Mouse (Mus musculus) bone marrow macrophage, adult 2 months (primary cell): Measurements from ENCODE around the gene Rtn4rl1. TPM values are rescaled to one million over a fixed set of nuclear protein-coding genes. Genes with fewer than 3 reads are reported as not detected.
A peak's percentile ranks its signal among the peaks of the same experiment; 100 is the strongest.

Experiments
- H3K27ac ChIP-seq: 2 replicates; pipeline ENCODE4 v1.5.1; 2012; ENCODE audit warnings: low read depth, low read length; ENCODE audit not compliant: insufficient read depth
- H3K4me1 ChIP-seq: 2 replicates; pipeline ENCODE4 v1.6.1; 2012; ENCODE audit warnings: low read length; ENCODE audit not compliant: control insufficient read depth, insufficient read depth
- H3K4me3 ChIP-seq: 2 replicates; pipeline ENCODE4 v1.5.1; 2012; ENCODE audit warnings: mild to moderate bottlenecking, low read length, moderate library complexity; ENCODE audit not compliant: insufficient read depth
- CTCF ChIP-seq: IDR thresholded peaks from 2 replicates; pipeline ENCODE4 v1.5.1; 2012; ENCODE audit warnings: low read depth, mild to moderate bottlenecking, low read length, moderate library complexity
- POLR2A ChIP-seq: IDR thresholded peaks from 2 replicates; pipeline ENCODE4 v1.6.1; 2012; ENCODE audit warnings: mild to moderate bottlenecking, low read depth, low read length, borderline replicate concordance
- polyA plus RNA-seq: library from polyadenylated mRNA; stranded (reverse); fragments of >200 nt; gene quantifications from 2 replicates; pipeline ENCODE4 v1.2.4, GENCODE M21; 2012; ENCODE audit not compliant: missing spikeins, insufficient read depth, insufficient read length

Rtn4rl1 gene
- polyA plus RNA-seq, 1 experiment = 1.6 TPM

- no peak overlapping the region for H3K27ac ChIP-seq
- no peaks in the 10 kb centered on the region for H3K4me1 ChIP-seq
- TF ChIP-seq CTCF (no peak), POLR2A (no peak)
- no peak overlapping the region for H3K4me3 ChIP-seq
These were observed 67.4 kb downstream of the Rtn4rl1 start for GRCm38 (mm10) chr11:75261016-75261415.

GRCm38 (mm10) chr11:75261730-75262129 is 68.1 kb downstream of the Rtn4rl1 start:
- no peak overlapping the region for H3K4me3 ChIP-seq
- H3K27ac ChIP-seq = no peak overlapping the region
- H3K4me1 ChIP-seq = no peaks in the 10 kb centered on the region
- TF ChIP-seq POLR2A (no peak), CTCF (no peak)

GRCm38 (mm10) chr11:75262181-75262580 is 68.6 kb downstream of the Rtn4rl1 start:
- H3K4me1 ChIP-seq = peaks cover 1% of the 10 kb centered on the region
- H3K27ac ChIP-seq = no peak overlapping the region
- H3K4me3 ChIP-seq = no peak overlapping the region
- no peak for TF ChIP-seq POLR2A
- no peak for TF ChIP-seq CTCF

GRCm38 (mm10) chr11:75262791-75263190 is 69.2 kb downstream of the Rtn4rl1 start:
- Histone ChIP-seq H3K4me3 (no peak overlapping the region), H3K4me1 (peaks cover 6% of the 10 kb centered on the region), H3K27ac (no peak overlapping the region)
- TF ChIP-seq POLR2A (no peak), CTCF (no peak)

GRCm38 (mm10) chr11:75263274-75263963 is 69.8 kb downstream of the Rtn4rl1 start:
- no peak overlapping the region for H3K4me3 ChIP-seq
- no peak overlapping the region for H3K27ac ChIP-seq
- TF ChIP-seq POLR2A (no peak), CTCF (no peak)
- H3K4me1 ChIP-seq = peaks cover 10% of the 10 kb centered on the region

- no peak overlapping the region for H3K4me3 ChIP-seq
- H3K4me1 ChIP-seq = peaks cover 14% of the 10 kb centered on the region
- TF ChIP-seq CTCF = no peak
- TF ChIP-seq POLR2A = no peak
- no peak overlapping the region for H3K27ac ChIP-seq
These were observed 70.4 kb downstream of the Rtn4rl1 start for GRCm38 (mm10) chr11:75263964-75264312.

GRCm38 (mm10) chr11:75264550-75264949 is 71.0 kb downstream of the Rtn4rl1 start:
- no peak for TF ChIP-seq POLR2A
- TF ChIP-seq CTCF = no peak
- peaks cover 20% of the 10 kb centered on the region for H3K4me1 ChIP-seq
- no peak overlapping the region for H3K4me3 ChIP-seq
- no peak overlapping the region for H3K27ac ChIP-seq

GRCm38 (mm10) chr11:75265545-75265944 is 72.0 kb downstream of the Rtn4rl1 start:
- H3K27ac ChIP-seq = no peak overlapping the region
- TF ChIP-seq POLR2A (no peak), CTCF (no peak)
- H3K4me1 ChIP-seq = peaks cover 23% of the 10 kb centered on the region
- no peak overlapping the region for H3K4me3 ChIP-seq

GRCm38 (mm10) chr11:75267826-75268281 is 74.3 kb downstream of the Rtn4rl1 start:
- peaks cover 23% of the 10 kb centered on the region for H3K4me1 ChIP-seq
- peak overlapping the region; percentile 88 for H3K27ac ChIP-seq
- TF ChIP-seq CTCF (no peak), POLR2A (peak; percentile 67; the same call in 1 of the 2 replicates)
- H3K4me3 ChIP-seq = peak overlapping the region; percentile 4; the same call in 1 of the 2 replicates

GRCm38 (mm10) chr11:75268492-75268891 is 74.9 kb downstream of the Rtn4rl1 start:
- peaks cover 23% of the 10 kb centered on the region for H3K4me1 ChIP-seq
- peak overlapping the region; percentile 88 for H3K27ac ChIP-seq
- H3K4me3 ChIP-seq = peak overlapping the region; percentile 4; the same call in 1 of the 2 replicates
- no peak for TF ChIP-seq POLR2A
